In genomic region chr19:46507806-46508205, GRCm38 (mm10) we compare ENCODE assay signal across 7 mouse cellular contexts. TPM values are rescaled to one million over a fixed set of nuclear protein-coding genes. Genes with fewer than 3 reads are reported as not detected.
DNase-seq lines count a peak whose midpoint lies in the region; ATAC-seq lines count a peak whose summit lies in the region.

No protein-coding gene starts in this region.

- H3K4me1 ChIP-seq in megakaryocyte, embryonic 14.5 days = peaks cover 85% of the 10 kb centered on the region
- peaks cover 58% of the 10 kb centered on the region for H3K4me1 ChIP-seq in hindbrain, embryonic 14.5 days (replicated peaks; ENCODE audit: control insufficient read depth, insufficient read depth, low read length)
- H3K4me1 ChIP-seq in limb, embryonic 15.5 days = peaks cover 75% of the 10 kb centered on the region
- peaks cover 71% of the 10 kb centered on the region for H3K4me1 ChIP-seq in stomach, embryonic 16.5 days (ENCODE audit: control insufficient read depth, insufficient read depth, low read length)

- peak overlapping the region; percentile 83 for H3K27ac ChIP-seq in hindbrain, embryonic 14.5 days
- peak overlapping the region; percentile 0; the same call in 1 of the 2 replicates for H3K27ac ChIP-seq in limb, embryonic 15.5 days
- H3K27ac ChIP-seq in stomach, embryonic 16.5 days (ENCODE audit: low read length) = peak overlapping the region; percentile 80

- no peak for ATAC-seq in megakaryocyte, adult 5-6 weeks (ENCODE audit: poor library complexity, severe bottlenecking)
- no peak for ATAC-seq in hindbrain, embryonic 14.5 days (ENCODE audit: low FRiP score)
- no peak for ATAC-seq in limb, embryonic 15.5 days (ENCODE audit: insufficient number of reproducible peaks, low FRiP score, low TSS enrichment, low read depth)
- no peak for ATAC-seq in stomach, embryonic 16.5 days (ENCODE audit: insufficient read depth, low FRiP score)

- DNase-seq in hindbrain, embryonic 14.5 days (ENCODE audit: low spot score) = no peak
- DNase-seq in layer of hippocampus, adult 9-11 months = no peak
- DNase-seq in cerebellum, adult 9-11 months = no peak

- 57% methylated on average over 1 of the region's 1 CpGs for WGBS in hindbrain, embryonic 14.5 days
- WGBS in limb, embryonic 15.5 days = 54% methylated on average over 1 of the region's 1 CpGs
- 59% methylated on average over 1 of the region's 1 CpGs for WGBS in stomach, embryonic 16.5 days

- H3K36me3 ChIP-seq in megakaryocyte, embryonic 14.5 days (replicated peaks; ENCODE audit: low read length) = peaks cover 96% of the 10 kb centered on the region
- H3K36me3 ChIP-seq in hindbrain, embryonic 14.5 days (replicated peaks; ENCODE audit: control insufficient read depth, insufficient read depth) = peaks cover 59% of the 10 kb centered on the region
- peaks cover 58% of the 10 kb centered on the region for H3K36me3 ChIP-seq in limb, embryonic 15.5 days
- H3K36me3 ChIP-seq in stomach, embryonic 16.5 days (ENCODE audit: control insufficient read depth, insufficient read depth, low read length) = peaks cover 1% of the 10 kb centered on the region

- H3K27me3 ChIP-seq in megakaryocyte, embryonic 14.5 days (replicated peaks) = no peaks in the 10 kb centered on the region
- H3K27me3 ChIP-seq in hindbrain, embryonic 14.5 days (ENCODE audit: control insufficient read depth, insufficient read depth, low read length) = no peaks in the 10 kb centered on the region
- no peaks in the 10 kb centered on the region for H3K27me3 ChIP-seq in limb, embryonic 15.5 days
- H3K27me3 ChIP-seq in stomach, embryonic 16.5 days (ENCODE audit: control insufficient read depth, insufficient read depth, low read length) = no peaks in the 10 kb centered on the region

- peak overlapping the region; percentile 96 for H3K4me2 ChIP-seq in hindbrain, embryonic 14.5 days (replicated peaks)
- no peak overlapping the region for H3K4me2 ChIP-seq in limb, embryonic 15.5 days
- no peak overlapping the region for H3K4me2 ChIP-seq in stomach, embryonic 16.5 days (ENCODE audit: low read depth, low read length)

- peak overlapping the region; percentile 59; the same call in 1 of the 2 replicates for H3K9ac ChIP-seq in hindbrain, embryonic 14.5 days
- H3K9ac ChIP-seq in limb, embryonic 15.5 days = no peak overlapping the region
- peak overlapping the region; percentile 22; the same call in 1 of the 2 replicates for H3K9ac ChIP-seq in stomach, embryonic 16.5 days (ENCODE audit: low read length)

- H3K4me3 ChIP-seq in megakaryocyte, embryonic 14.5 days (replicated peaks) = peak overlapping the region; percentile 90
- no peak overlapping the region for H3K4me3 ChIP-seq in hindbrain, embryonic 14.5 days (replicated peaks; ENCODE audit: low read length)
- no peak overlapping the region for H3K4me3 ChIP-seq in limb, embryonic 15.5 days
- H3K4me3 ChIP-seq in stomach, embryonic 16.5 days (replicated peaks; ENCODE audit: low read length) = no peak overlapping the region

- no peaks in the 10 kb centered on the region for H3K9me3 ChIP-seq in megakaryocyte, embryonic 14.5 days
- no peaks in the 10 kb centered on the region for H3K9me3 ChIP-seq in hindbrain, embryonic 14.5 days (ENCODE audit: control insufficient read depth, low read length)
- no peaks in the 10 kb centered on the region for H3K9me3 ChIP-seq in limb, embryonic 15.5 days
- H3K9me3 ChIP-seq in stomach, embryonic 16.5 days (replicated peaks; ENCODE audit: control insufficient read depth, low read length) = no peaks in the 10 kb centered on the region

RNA-seq across cellular contexts. Expression of gene Trim8, which starts 6.3 kb away (rescaled TPM):
- polyA plus RNA-seq in megakaryocyte, embryonic 14.5 days (2012; ENCODE audit: insufficient read depth, low replicate concordance) = 207 and 435 TPM in 2 replicates
- 14.1 and 18.2 TPM in 2 replicates for total RNA-seq in megakaryocyte, adult 5-6 weeks (2015)
- total RNA-seq in megakaryocyte, adult 5-6 weeks (2017) = 18.0 and 20.1 TPM in 2 replicates
- polyA plus RNA-seq in hindbrain, embryonic 14.5 days (2014; fragmentation: Nextera tagmentation; extraction: Ambion mirVana) = 37.5 and 39.4 TPM in 2 replicates
- 14.6 and 15.1 TPM in 2 replicates for polyA plus RNA-seq in limb, embryonic 15.5 days (2015; fragmentation: Nextera tagmentation; extraction: Ambion mirVana)
- 11.8 and 16.2 TPM in 2 replicates for polyA plus RNA-seq in stomach, embryonic 16.5 days (2015; fragmentation: Nextera tagmentation; extraction: Ambion mirVana)

Comparison
In these comparisons a context has a peak if more than half of its experiments do, and no peak if none do; other contexts are left out.
1. H3K27ac ChIP-seq: peak in every context shown above with its lines; median percentile 83 in hindbrain, embryonic 14.5 days; 80 in stomach, embryonic 16.5 days; 0 in limb, embryonic 15.5 days.